Mouse (Mus musculus): Measurements from ENCODE around the gene Cyp3a59.
"Not testable (repeated sequence)": the region's sequence is repeated elsewhere in the genome, so short reads cannot be mapped to it uniquely, and the experiment has no call there.

The Cyp3a59 gene

GRCm38 (mm10) chr5:146078945-146079344 lies at the start of gene Cyp3a59:
Gene Cyp3a59 (plus strand): TSS chr5:146079257.
- DNase-seq (ENCODE audit: low read depth, low spot score) = not testable (repeated sequence)

- DNase-seq (ENCODE audit: low read depth, low spot score) = no peak
Measured at GRCm38 (mm10) chr5:146070099-146070498, 9.0 kb upstream of the Cyp3a59 start.

GRCm38 (mm10) chr5:146147903-146148302 lies 68.8 kb downstream of the Cyp3a59 start:
- DNase-seq (ENCODE audit: low read depth, low spot score) = peak; percentile 57

GRCm38 (mm10) chr5:146150454-146150853 lies 71.4 kb downstream of the Cyp3a59 start:
- DNase-seq (ENCODE audit: low read depth, low spot score) = no peak

- DNase-seq (ENCODE audit: low read depth, low spot score) = not testable (repeated sequence)
Measured at GRCm38 (mm10) chr5:146158326-146158725, 79.3 kb downstream of the Cyp3a59 start.

- not testable (repeated sequence) for DNase-seq (ENCODE audit: low read depth, low spot score)
Measured at GRCm38 (mm10) chr5:146160439-146160838, 81.4 kb downstream of the Cyp3a59 start, which contains the start of gene Gm5565. Gene Gm5565 (minus strand): TSS chr5:146160539.

Measured in forelimb bud, embryonic 11.5 days (tissue).